Mouse (Mus musculus) C2C12 (cell line): ENCODE results near the gene Ifitm6.
A peak's percentile ranks its signal among the peaks of the same experiment; 100 is the strongest.

Experiments used
- CTCF ChIP-seq: IDR thresholded peaks from one replicate; pipeline ENCODE4 v1.5.1; 2011; ENCODE audit not compliant: control insufficient read depth, insufficient read depth, insufficient read length
- FOSL1 ChIP-seq: IDR thresholded peaks from one replicate; pipeline ENCODE4 v1.8.0; 2011; ENCODE audit warnings: mild to moderate bottlenecking, low read length; ENCODE audit not compliant: poor library complexity, insufficient read depth, severe bottlenecking
- MAX ChIP-seq: IDR thresholded peaks from one replicate; pipeline ENCODE4 v1.6.1; 2011; ENCODE audit warnings: mild to moderate bottlenecking, control low read depth
- MYOD1 ChIP-seq: IDR thresholded peaks from one replicate; pipeline ENCODE4 v1.6.1; 2011; ENCODE audit warnings: low read depth; ENCODE audit not compliant: control insufficient read depth, insufficient read length
- MYOG ChIP-seq: IDR thresholded peaks from one replicate; pipeline ENCODE4 v1.6.1; 2011; ENCODE audit not compliant: control insufficient read depth, insufficient read length; ENCODE audit errors: extremely low read depth
- USF1 ChIP-seq: IDR thresholded peaks from one replicate; pipeline ENCODE4 v1.6.1; 2011; ENCODE audit warnings: low read depth, mild to moderate bottlenecking, control low read depth, moderate library complexity

DNA sequence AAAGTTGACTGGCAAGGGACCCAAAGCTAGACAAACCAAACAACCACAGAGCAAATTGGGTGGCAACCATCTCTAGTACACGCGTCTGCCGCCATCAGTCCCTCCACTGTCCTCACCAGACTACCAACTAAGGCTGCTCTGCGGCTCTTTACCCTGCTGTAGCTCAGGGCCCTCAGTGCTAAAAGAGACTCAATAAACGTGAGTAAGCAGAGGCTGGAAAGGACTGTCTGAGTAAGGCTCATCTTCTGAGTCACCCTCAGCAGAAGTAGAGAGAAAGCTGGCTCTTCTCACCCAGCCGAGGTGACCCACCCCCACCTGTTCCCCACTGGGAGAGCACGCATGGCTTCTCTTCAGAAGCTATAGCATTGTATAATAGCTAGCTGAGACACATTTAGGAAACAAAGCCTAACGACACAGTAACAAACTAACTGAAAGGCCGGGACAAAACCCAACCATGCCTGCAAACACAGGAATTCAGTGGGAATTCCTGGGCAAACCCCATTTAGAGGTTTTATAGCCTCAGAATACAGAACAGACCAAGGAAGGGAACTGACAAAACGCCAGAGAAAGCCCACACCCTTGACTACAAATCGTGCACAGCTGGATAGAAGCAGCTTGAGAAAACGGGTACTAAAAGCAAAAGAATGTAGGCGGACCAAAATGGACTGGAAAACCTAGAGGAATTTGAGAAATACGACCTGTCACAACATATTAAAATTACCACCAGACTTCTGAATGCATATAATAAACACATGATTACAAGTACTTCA, 44.1 kb downstream of the Ifitm6 start:
- TF ChIP-seq CTCF (no peak), MYOG (no peak), MAX (no peak), USF1 (no peak), FOSL1 (no peak), MYOD1 (peak; percentile 47)
